Mouse (Mus musculus) gastrocnemius, adult 8-10 months (tissue): ENCODE data around the gene Atxn2l. TPM values are rescaled to one million over a fixed set of nuclear protein-coding genes. Genes with fewer than 3 reads are reported as not detected.

Experiments
- DNase-seq, 2 experiments: peaks; one replicate each; pipeline ENCODE4 v3.0.0; 2022; ENCODE audit warnings: low spot score in 2 of 2
- total RNA-seq, 4 experiments: library from RNA; stranded (reverse); gene quantifications; 2 replicates each; pipeline ENCODE4 v1.2.4; 2022

Atxn2l gene
- total RNA-seq, 4 experiments from 2014 or later = 25.4 to 32.4 (median 29.9) TPM

DNA sequence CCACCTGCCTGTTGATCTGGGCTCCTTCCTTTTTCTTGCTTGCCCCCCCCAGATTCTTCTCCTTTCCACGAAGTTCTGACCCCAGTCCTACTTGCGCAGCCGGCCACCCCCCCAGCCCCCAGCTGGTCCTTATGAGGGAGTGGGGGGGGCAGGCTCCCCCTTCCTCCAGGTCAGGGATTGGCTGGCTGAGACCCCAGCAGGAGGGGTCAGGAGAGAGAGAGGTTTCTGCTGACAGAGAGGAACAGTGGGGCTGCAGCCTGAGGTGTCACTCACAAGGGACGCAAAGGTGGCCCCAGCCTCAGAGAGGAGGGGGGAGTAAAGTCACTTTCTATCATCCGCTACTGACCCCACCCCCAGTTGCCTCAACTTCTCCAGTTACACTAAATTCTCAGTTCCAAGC, 40.2 kb downstream of the Atxn2l start, which contains the start of gene Atp2a1:
Gene Atp2a1, minus strand, starts transcription at position 105 of the 400 bp plus-strand sequence.
- DNase-seq = peak; percentile 82 to 86

- DNase-seq = peak; percentile 35 to 65
These were observed 41.6 kb downstream of the Atxn2l start for GRCm38 (mm10) chr7:126461626-126462025.

- peak in 1 of 2 experiments; percentile 8 for DNase-seq
These were observed 42.4 kb downstream of the Atxn2l start for GRCm38 (mm10) chr7:126460623-126461399.

DNA sequence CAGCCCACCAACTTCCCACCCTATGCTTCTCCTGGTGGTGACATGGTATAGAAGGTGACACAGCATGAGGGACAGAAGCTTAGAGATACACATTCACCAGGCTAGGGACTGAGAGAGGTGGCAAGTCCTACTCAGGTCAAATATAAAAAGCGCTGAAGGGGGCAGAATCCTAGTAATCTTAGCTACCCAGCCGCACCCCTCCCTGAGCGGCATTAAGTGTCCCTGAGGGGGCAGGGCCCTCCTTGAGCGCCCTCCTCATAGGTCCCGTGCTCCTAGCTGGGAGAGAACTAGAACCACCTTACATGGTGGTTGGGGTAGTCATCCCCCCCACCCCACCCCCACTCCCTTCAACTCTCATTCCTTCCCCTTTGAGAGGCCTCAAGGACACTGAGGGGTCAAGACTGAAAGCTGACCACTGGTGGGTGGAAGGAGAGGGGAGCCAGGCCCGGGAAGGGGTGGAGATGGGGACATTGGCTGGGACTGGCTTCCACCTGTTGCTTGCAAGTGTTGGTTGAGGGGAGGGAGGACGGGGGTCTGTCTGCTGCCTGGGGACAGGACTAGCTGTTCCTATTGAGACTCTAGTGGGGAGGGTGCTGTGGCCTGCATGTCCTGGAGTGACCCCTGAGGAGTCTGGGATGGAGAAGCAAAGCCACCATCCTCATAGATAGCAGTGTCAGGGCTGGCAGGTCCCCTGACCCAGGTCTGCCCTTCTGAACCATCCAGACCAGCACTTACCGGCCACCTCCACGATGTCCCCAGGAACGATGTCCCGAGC, 44.2 kb downstream of the Atxn2l start:
- DNase-seq = peak; percentile 69 to 81

DNA sequence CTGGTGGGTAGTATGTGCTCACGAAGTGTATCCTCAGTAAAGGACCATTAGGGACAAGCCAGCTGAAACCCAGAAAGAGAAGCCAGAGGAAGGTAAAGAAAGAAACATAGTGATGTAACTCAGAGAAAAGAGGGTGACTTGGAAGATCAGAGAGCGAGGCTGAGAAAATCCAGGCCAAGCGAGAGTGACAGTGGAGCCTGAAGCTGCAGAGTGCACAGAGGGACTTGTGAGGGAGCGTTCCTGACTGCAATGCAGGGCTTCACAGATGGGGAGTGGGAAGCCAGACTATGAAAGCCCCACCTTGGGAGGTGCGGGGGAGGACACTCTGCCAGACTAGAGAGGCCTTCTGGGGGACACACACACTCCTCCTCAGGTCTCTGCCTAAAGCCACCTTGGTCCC, 45.0 kb downstream of the Atxn2l start:
- no peak for DNase-seq

- no peak for DNase-seq
These were observed 46.6 kb downstream of the Atxn2l start for GRCm38 (mm10) chr7:126456382-126457266.

DNA sequence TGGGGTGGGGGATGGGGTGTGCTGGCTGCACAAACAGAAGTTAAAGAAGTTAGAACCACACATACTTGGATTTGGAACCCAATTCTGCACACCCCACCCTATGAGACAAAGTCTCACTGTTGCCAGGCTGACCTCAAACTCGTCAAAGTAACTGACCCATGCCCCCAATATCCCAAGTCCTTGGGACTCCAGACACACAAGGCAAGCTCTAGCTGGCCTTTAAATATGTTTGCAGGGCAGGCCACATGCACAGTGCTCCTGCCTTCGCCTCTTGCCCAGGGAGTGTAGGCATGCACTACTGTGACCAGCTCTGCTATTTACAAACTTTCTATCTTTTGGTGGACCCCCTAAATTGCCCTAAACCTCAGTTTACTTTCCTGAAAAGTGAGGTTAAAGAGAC, 48.0 kb downstream of the Atxn2l start:
- no peak for DNase-seq

DNA sequence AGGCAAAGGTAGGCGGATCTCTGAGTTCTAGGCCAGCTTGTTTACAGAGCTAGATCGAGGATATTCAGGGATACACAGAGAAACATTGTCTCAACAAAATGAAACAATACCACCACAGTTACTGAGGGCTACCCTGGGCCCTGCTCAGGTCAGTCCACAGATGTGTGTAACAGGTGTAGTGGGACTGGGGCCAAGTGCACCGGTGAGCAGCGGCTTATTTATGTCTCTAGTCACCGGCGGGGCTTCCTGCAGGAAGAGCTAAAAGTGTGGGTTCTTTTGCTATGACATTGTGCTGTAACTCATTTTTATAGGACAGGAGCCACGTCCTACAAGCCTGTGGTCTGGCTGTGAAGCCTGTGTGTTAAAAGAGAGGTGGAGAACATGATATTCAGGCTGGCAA, 49.4 kb downstream of the Atxn2l start:
- peak in 1 of 2 experiments; percentile 56 for DNase-seq

- DNase-seq = no peak
These were observed 51.0 kb downstream of the Atxn2l start for GRCm38 (mm10) chr7:126452244-126452643.

DNA sequence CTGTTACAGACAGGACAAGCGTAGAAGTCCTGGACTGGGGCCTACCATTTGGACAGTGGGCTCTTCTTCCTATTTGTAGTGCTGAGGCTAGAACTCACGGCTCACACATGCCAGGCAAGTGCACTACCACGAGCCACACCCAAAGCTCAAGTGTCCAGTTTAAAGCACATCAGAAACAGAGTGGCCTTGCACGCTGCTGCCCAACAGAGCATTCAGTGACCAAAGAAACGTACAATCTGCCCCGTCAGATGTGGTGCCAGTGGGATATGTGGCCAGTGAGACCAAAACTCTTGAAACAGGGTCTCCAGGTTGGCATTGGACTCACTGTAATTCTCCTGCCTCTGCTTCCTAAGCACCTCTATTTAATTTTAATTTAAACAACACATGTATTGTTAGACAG, 52.6 kb downstream of the Atxn2l start:
- no peak for DNase-seq

DNA sequence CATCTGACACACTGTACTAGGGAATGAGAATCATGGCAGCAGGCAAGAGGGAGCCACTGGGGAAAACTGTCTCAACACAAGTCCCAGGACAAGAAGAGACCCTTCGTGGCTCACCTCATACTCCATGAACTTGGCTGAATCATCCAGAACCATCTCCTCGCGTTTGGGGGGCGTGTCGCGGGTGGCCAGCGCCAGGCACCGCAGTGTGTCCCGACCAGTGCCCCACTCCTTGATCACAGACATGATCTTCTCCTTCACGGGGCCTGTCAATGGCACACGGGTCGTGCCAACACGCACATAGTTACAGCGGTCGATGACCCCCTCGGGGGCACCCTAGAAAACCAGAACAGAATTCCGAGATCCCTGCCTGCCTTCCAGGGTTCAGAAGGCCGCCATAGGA, 53.2 kb downstream of the Atxn2l start:
- no peak for DNase-seq

DNA sequence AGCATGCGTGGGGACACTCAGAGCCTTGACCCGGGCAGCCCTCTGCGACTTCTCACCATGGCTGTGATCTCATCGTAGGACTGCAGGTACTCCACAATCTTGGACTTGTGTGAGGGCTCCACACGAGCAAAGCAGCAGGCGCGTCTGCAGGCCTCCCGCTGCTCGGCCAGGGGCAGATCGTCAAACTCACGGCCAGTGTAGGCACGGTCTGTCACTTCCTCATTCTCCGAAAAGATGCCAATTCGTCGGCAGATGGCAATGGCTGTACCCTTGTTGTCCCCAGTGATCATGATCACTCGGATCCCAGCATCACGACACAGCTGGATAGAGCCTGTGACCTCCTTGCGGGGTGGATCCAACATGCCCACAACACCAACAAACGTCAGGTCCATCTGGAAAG, 54.8 kb downstream of the Atxn2l start:
- no peak for DNase-seq

DNA sequence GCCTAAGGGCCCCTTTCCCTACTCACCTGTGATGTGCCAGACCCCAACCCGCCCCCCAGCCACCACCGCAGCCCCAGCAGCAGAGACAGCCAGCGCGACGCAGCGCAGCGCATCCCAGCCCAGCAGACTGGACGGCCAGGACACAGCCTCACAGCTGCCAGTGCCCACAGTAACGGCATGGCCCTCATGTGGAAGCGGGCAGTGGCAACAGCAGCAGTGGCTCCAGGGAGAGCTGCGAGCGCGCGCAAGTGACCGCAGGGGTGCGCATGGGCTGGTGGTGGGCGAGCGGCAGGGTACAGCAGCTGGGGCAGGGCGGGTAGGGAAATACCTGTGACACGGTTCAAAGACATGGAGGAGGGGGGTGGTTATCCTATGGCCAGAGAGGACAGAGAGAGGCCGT, 57.0 kb downstream of the Atxn2l start:
- no peak for DNase-seq

DNA sequence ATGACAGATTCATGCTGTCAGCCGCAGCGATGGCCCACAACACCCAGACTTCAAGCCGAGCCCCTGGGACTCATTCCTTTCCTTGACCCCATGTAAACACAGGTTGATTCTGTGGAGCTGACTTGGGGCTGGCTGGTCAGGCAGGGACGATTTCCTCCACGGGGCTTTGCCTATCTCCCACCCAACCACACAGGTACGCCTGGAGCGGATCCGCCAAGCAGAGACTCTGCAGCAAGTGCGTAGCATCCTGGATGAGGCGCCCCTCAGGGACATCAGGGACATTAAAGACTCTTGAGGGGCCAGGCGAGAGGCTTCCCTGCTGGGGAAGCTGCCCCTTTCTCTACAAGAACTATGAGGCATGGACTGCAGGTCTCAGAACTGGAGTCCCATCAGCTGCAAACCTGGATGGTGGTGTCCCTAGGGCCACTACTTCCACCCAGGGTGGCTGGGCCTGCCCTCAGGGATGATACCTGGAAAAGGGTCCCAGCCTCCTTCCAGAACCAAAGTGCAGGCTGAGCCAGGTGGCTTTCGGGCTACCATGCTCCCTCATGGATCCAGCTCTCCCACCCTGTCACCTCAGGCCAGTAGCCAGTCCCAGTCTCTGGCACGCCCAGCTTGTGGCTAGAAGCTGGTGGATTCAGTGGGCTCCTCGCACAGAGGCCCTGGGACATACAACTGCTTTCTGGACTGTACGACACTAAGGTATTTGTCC, 58.0 kb downstream of the Atxn2l start:
- peak in 1 of 2 experiments; percentile 30 for DNase-seq

DNA sequence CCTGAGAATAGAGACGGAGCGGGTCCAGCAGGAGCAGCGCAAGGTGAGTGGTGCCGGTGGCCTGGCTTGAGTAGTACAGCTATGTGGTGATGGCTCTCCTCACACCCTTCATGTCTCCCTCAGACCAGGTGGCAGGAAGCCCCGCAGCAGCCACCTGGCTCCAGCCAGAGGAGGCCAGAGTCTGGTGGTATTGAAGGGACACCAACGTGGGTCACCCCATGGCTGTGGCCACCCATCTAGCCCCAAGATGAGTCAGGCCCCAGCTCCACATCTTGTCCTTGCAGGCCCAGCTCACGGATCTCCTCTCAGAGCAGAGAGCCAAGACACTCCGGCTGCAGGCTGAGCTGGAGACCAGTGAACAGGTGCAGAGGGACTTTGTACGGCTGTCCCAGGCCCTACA, 58.7 kb downstream of the Atxn2l start:
- peak in 1 of 2 experiments; percentile 64 for DNase-seq

- peak in 1 of 2 experiments; percentile 35 for DNase-seq
These were observed 59.2 kb downstream of the Atxn2l start for GRCm38 (mm10) chr7:126443997-126444396.

Other genes starting within 250 kb of the Atxn2l start
- 10 to 100 TPM; 13.0 to 18.8 (median 16.8) TPM for gene Sbk1, start 230.8 kb downstream of the Atxn2l start, total RNA-seq
- under 1 TPM in 1 of 4 experiments, not detected in 3; 0.43 TPM for gene Lat, start 133.9 kb downstream of the Atxn2l start, total RNA-seq
- 10 to 100 TPM; 22.7 to 23.9 (median 22.8) TPM for gene Spns1, start 126.0 kb downstream of the Atxn2l start, total RNA-seq
- gene Nfatc2ip, start 106.7 kb downstream of the Atxn2l start, total RNA-seq = 1 to 10 TPM; 2.1 to 4.3 (median 3.0) TPM
- gene Cd19, start 88.5 kb downstream of the Atxn2l start, total RNA-seq = not detected
- 10 to 100 TPM; 10.5 to 19.2 (median 15.1) TPM for gene Rabep2, start 74.7 kb downstream of the Atxn2l start, total RNA-seq
- over 10,000 TPM; 27,209 to 31,432 (median 30,252) TPM for gene Atp2a1, start 40.3 kb downstream of the Atxn2l start, total RNA-seq
- gene Sh2b1, start 28.0 kb downstream of the Atxn2l start, total RNA-seq = 10 to 100 TPM; 45.9 to 57.4 (median 49.0) TPM
- gene Tufm, start 16.1 kb downstream of the Atxn2l start, total RNA-seq = 100 to 1,000 TPM; 116 to 151 (median 137) TPM
- 100 to 1,000 TPM; 151 to 172 (median 160) TPM for gene Eif3c, start 63.0 kb upstream of the Atxn2l start, total RNA-seq
- gene Apobr, start 81.5 kb upstream of the Atxn2l start, total RNA-seq = under 1 TPM; 0.15 to 0.94 (median 0.29) TPM
- 10 to 100 TPM in 3 of 4 experiments, 1 to 10 TPM in 1; 9.0 to 14.7 (median 12.6) TPM for gene Cln3, start 82.4 kb upstream of the Atxn2l start, total RNA-seq
- not detected for gene Il27, start 91.5 kb upstream of the Atxn2l start, total RNA-seq
- gene Nupr1, start 127.4 kb upstream of the Atxn2l start, total RNA-seq = 1 to 10 TPM; 3.5 to 6.7 (median 4.7) TPM
- gene Sgf29, start 145.9 kb upstream of the Atxn2l start, total RNA-seq = 10 to 100 TPM; 26.7 to 43.5 (median 34.7) TPM
- 10 to 100 TPM in 2 of 4 experiments, 1 to 10 TPM in 2; 5.9 to 17.4 (median 10.6) TPM for gene Sult1a1, start 173.0 kb upstream of the Atxn2l start, total RNA-seq
- 10 to 100 TPM; 31.9 to 44.1 (median 39.4) TPM for gene Bola2, start 192.0 kb upstream of the Atxn2l start, total RNA-seq
- gene Slx1b, start 192.3 kb upstream of the Atxn2l start, total RNA-seq = 1 to 10 TPM; 2.3 to 2.8 (median 2.6) TPM
- gene Coro1a, start 204.3 kb upstream of the Atxn2l start, total RNA-seq = 1 to 10 TPM; 1.3 to 5.9 (median 3.1) TPM